Mouse (Mus musculus): ENCODE data around the gene Daxx. TPM values are rescaled to one million over a fixed set of nuclear protein-coding genes. Genes with fewer than 3 reads are reported as not detected.

Daxx gene
- total RNA-seq, 4 experiments from 2014 or later: 14.1 to 18.5 (median 16.1) TPM

Small RNA genes lying within 50 kb of the gene (microRNA-seq; reads per million reads assigned to microRNA genes)
- gene Gm27740: not detected

Other genes starting within 250 kb of the Daxx start
- gene Hnrnpm, start 222.6 kb upstream of the Daxx start, total RNA-seq (2022): 10 to 100 TPM; 37.6 to 69.2 (median 57.2) TPM
- 100 to 1,000 TPM in 1 of 4 experiments, 10 to 100 TPM in 3; 90.1 to 113 (median 96.7) TPM for gene March2, start 190.7 kb upstream of the Daxx start, total RNA-seq (2022)
- gene Rab11b, start 148.9 kb upstream of the Daxx start, total RNA-seq (2022): 100 to 1,000 TPM; 131 to 136 (median 133) TPM
- 1 to 10 TPM in 3 of 4 experiments, under 1 TPM in 1; 0.41 to 5.5 (median 3.0) TPM for gene Angptl4, start 127.6 kb upstream of the Daxx start, total RNA-seq (2022)
- gene Kank3, start 98.9 kb upstream of the Daxx start, total RNA-seq (2022): 10 to 100 TPM; 12.4 to 17.4 (median 14.8) TPM
- 100 to 1,000 TPM; 634 to 807 (median 649) TPM for gene Rps28, start 84.9 kb upstream of the Daxx start, total RNA-seq (2022)
- gene Ndufa7, start 84.8 kb upstream of the Daxx start, total RNA-seq (2022): 100 to 1,000 TPM; 371 to 396 (median 385) TPM
- gene Cd320, start 66.3 kb upstream of the Daxx start, total RNA-seq (2022): 10 to 100 TPM; 16.3 to 18.0 (median 17.0) TPM
- not detected for gene Gm7029, start 35.6 kb upstream of the Daxx start, total RNA-seq (2022)
- under 1 TPM in 3 of 4 experiments, not detected in 1; 0.19 to 0.56 (median 0.45) TPM for gene Kifc1, start 18.8 kb upstream of the Daxx start, total RNA-seq (2022)
- gene Platr17, start 4.3 kb upstream of the Daxx start, total RNA-seq (2022): not detected
- 10 to 100 TPM; 35.3 to 41.1 (median 38.3) TPM for gene Tapbp, start 6.5 kb downstream of the Daxx start, total RNA-seq (2022)
- 10 to 100 TPM; 14.5 to 18.7 (median 17.1) TPM for gene Zbtb22, start 6.5 kb downstream of the Daxx start, total RNA-seq (2022)
- gene Rgl2, start 20.1 kb downstream of the Daxx start, total RNA-seq (2022): 10 to 100 TPM; 20.3 to 26.3 (median 23.6) TPM
- gene Pfdn6, start 30.9 kb downstream of the Daxx start, total RNA-seq (2022): 10 to 100 TPM; 56.4 to 69.1 (median 64.0) TPM
- gene Wdr46, start 31.2 kb downstream of the Daxx start, total RNA-seq (2022): 10 to 100 TPM in 1 of 4 experiments, 1 to 10 TPM in 3; 7.8 to 11.5 (median 8.7) TPM
- gene B3galt4, start 42.1 kb downstream of the Daxx start, total RNA-seq (2022): 1 to 10 TPM; 1.4 to 1.8 (median 1.5) TPM
- 10 to 100 TPM; 32.0 to 34.6 (median 32.5) TPM for gene Vps52, start 46.4 kb downstream of the Daxx start, total RNA-seq (2022)
- gene Rps18, start 46.6 kb downstream of the Daxx start, total RNA-seq (2022): 100 to 1,000 TPM; 380 to 500 (median 432) TPM
- gene H2-K1, start 90.9 kb downstream of the Daxx start, total RNA-seq (2022): 10 to 100 TPM; 34.2 to 57.8 (median 46.1) TPM
- 10 to 100 TPM in 3 of 4 experiments, 1 to 10 TPM in 1; 9.8 to 15.6 (median 11.7) TPM for gene Ring1, start 115.3 kb downstream of the Daxx start, total RNA-seq (2022)
- 10 to 100 TPM; 83.6 to 90.2 (median 84.9) TPM for gene H2-Ke6, start 118.6 kb downstream of the Daxx start, total RNA-seq (2022)
- gene Slc39a7, start 122.3 kb downstream of the Daxx start, total RNA-seq (2022): 10 to 100 TPM; 44.2 to 63.5 (median 49.3) TPM
- 10 to 100 TPM; 36.8 to 39.3 (median 38.8) TPM for gene Rxrb, start 122.4 kb downstream of the Daxx start, total RNA-seq (2022)
- gene Col11a2, start 130.0 kb downstream of the Daxx start, total RNA-seq (2022): 1 to 10 TPM; 2.5 to 4.8 (median 3.9) TPM
- not detected for gene H2-Oa, start 182.9 kb downstream of the Daxx start, total RNA-seq (2022)
- 1 to 10 TPM; 3.0 to 4.6 (median 4.0) TPM for gene H2-DMa, start 210.1 kb downstream of the Daxx start, total RNA-seq (2022)
- 10 to 100 TPM; 67.9 to 73.8 (median 69.8) TPM for gene Brd2, start 213.2 kb downstream of the Daxx start, total RNA-seq (2022)
- gene H2-DMb2, start 233.9 kb downstream of the Daxx start, total RNA-seq (2022): under 1 TPM in 2 of 4 experiments, not detected in 2; 0.40 to 0.61 TPM
- gene H2-DMb1, start 243.7 kb downstream of the Daxx start, total RNA-seq (2022): under 1 TPM in 2 of 4 experiments, not detected in 2; 0.19 to 0.81 TPM

All from gastrocnemius, adult 8-10 months (tissue).